Mouse (Mus musculus): ENCODE measurements around the gene Sec31b. TPM values are rescaled to one million over a fixed set of nuclear protein-coding genes. Genes with fewer than 3 reads are reported as not detected.

The Sec31b gene
- polyA plus RNA-seq, 1 experiment from 2014 or later: 0.17 TPM

GRCm38 (mm10) chr19:44476541-44476940, 69.1 kb downstream of the Sec31b start:
- Histone ChIP-seq H3K4me3 (ENCODE audit: low read depth, low read length) (no peak overlapping the region), H3K4me2 (ENCODE audit: low read length) (no peak overlapping the region), H3K36me3 (ENCODE audit: control insufficient read depth, insufficient read depth, low read length) (no peaks in the 10 kb centered on the region), H3K27ac (ENCODE audit: low read depth, low read length) (no peak overlapping the region), H3K27me3 (replicated peaks; ENCODE audit: control insufficient read depth, insufficient read depth, low read length) (no peaks in the 10 kb centered on the region), H3K9me3 (replicated peaks; ENCODE audit: control insufficient read depth, low read length) (no peaks in the 10 kb centered on the region), H3K4me1 (ENCODE audit: control insufficient read depth, insufficient read depth, low read length) (no peaks in the 10 kb centered on the region), H3K9ac (ENCODE audit: low read length) (no peak overlapping the region)
- ATAC-seq: no peak
- 51% methylated on average over 3 of the region's 3 CpGs for WGBS
- DNase-seq (ENCODE audit: low spot score): peak; percentile 47

- DNase-seq (ENCODE audit: low spot score) (no peak), ATAC-seq (no peak)
- Histone ChIP-seq H3K4me1 (ENCODE audit: control insufficient read depth, insufficient read depth, low read length) (no peaks in the 10 kb centered on the region), H3K4me2 (ENCODE audit: low read length) (no peak overlapping the region), H3K4me3 (ENCODE audit: low read depth, low read length) (no peak overlapping the region), H3K9me3 (replicated peaks; ENCODE audit: control insufficient read depth, low read length) (no peaks in the 10 kb centered on the region), H3K36me3 (ENCODE audit: control insufficient read depth, insufficient read depth, low read length) (no peaks in the 10 kb centered on the region), H3K27me3 (replicated peaks; ENCODE audit: control insufficient read depth, insufficient read depth, low read length) (no peaks in the 10 kb centered on the region), H3K9ac (ENCODE audit: low read length) (no peak overlapping the region), H3K27ac (ENCODE audit: low read depth, low read length) (no peak overlapping the region)
- 85% methylated on average over 6 of the region's 6 CpGs for WGBS
These were observed 70.4 kb downstream of the Sec31b start for GRCm38 (mm10) chr19:44475268-44475667.

- peak; percentile 64 for DNase-seq (ENCODE audit: low spot score)
- H3K4me2 ChIP-seq (ENCODE audit: low read length): no peak overlapping the region
- H3K9me3 ChIP-seq (replicated peaks; ENCODE audit: control insufficient read depth, low read length): no peaks in the 10 kb centered on the region
- no peaks in the 10 kb centered on the region for H3K27me3 ChIP-seq (replicated peaks; ENCODE audit: control insufficient read depth, insufficient read depth, low read length)
- no peak overlapping the region for H3K4me3 ChIP-seq (ENCODE audit: low read depth, low read length)
- no peak overlapping the region for H3K27ac ChIP-seq (ENCODE audit: low read depth, low read length)
- no peak overlapping the region for H3K9ac ChIP-seq (ENCODE audit: low read length)
- no peaks in the 10 kb centered on the region for H3K36me3 ChIP-seq (ENCODE audit: control insufficient read depth, insufficient read depth, low read length)
- 2% methylated on average over 10 of the region's 10 CpGs for WGBS
- ATAC-seq: no peak
- no peaks in the 10 kb centered on the region for H3K4me1 ChIP-seq (ENCODE audit: control insufficient read depth, insufficient read depth, low read length)
These were observed 71.5 kb downstream of the Sec31b start for GRCm38 (mm10) chr19:44474158-44474557.

Other genes with a start within 250 kb of the Sec31b start
- 0.10 and 0.42 TPM in 2 replicates for gene Scd4, start 212.8 kb downstream of the Sec31b start, polyA plus RNA-seq (2014; fragmentation: Nextera tagmentation; extraction: Ambion mirVana)
- gene Scd1, start 138.0 kb downstream of the Sec31b start, polyA plus RNA-seq (2014; fragmentation: Nextera tagmentation; extraction: Ambion mirVana): 2.8 and 3.4 TPM in 2 replicates
- 3.3 and 4.0 TPM in 2 replicates for gene Wnt8b, start 52.4 kb downstream of the Sec31b start, polyA plus RNA-seq (2014; fragmentation: Nextera tagmentation; extraction: Ambion mirVana)
- not detected in 2 replicates for gene Gm20538, start 7.0 kb upstream of the Sec31b start, polyA plus RNA-seq (2014; fragmentation: Nextera tagmentation; extraction: Ambion mirVana)
- 509 and 616 TPM in 2 replicates for gene Ndufb8, start 9.6 kb upstream of the Sec31b start, polyA plus RNA-seq (2014; fragmentation: Nextera tagmentation; extraction: Ambion mirVana)
- gene Hif1an, start 17.0 kb upstream of the Sec31b start, polyA plus RNA-seq (2014; fragmentation: Nextera tagmentation; extraction: Ambion mirVana): 16.1 and 21.1 TPM in 2 replicates
- gene Pax2, start 210.2 kb upstream of the Sec31b start, polyA plus RNA-seq (2014; fragmentation: Nextera tagmentation; extraction: Ambion mirVana): 0.09 TPM in 1 of 2 replicates, not detected in the other

All from forebrain, embryonic 14.5 days (tissue).